Comparison of ENCODE assay signal across 17 mouse cellular contexts in genomic region chr17:5503981-5504760, GRCm38 (mm10).
"Had no signal": no experiment of that assay in that cellular context is flagged by ENCODE, and none has a peak within 500 bp of the region (broad histone marks: within the 10 kb centered on the region; RNA-seq: fewer than 3 reads in every experiment).

No protein-coding gene starts in this region.

- H3K27ac ChIP-seq: kidney, postnatal 0 days; limb, embryonic 12.5 days; lung, embryonic 15.5 days; macrophage; midbrain, embryonic 15.5 days; neural tube, embryonic 13.5 days had no signal

- DNase-seq: kidney, adult 8-10 months; kidney, postnatal 36 days; layer of hippocampus, adult 9-11 months; layer of hippocampus, postnatal 36 days; lung, postnatal 14 days; retina, postnatal 1 day; right cerebral cortex, postnatal 25 days; thymus, postnatal 4 days had no signal

- H3K9ac ChIP-seq: limb, embryonic 12.5 days; lung, embryonic 15.5 days; midbrain, embryonic 15.5 days; neural tube, embryonic 13.5 days had no signal

- H3K27me3 ChIP-seq: limb, embryonic 12.5 days; lung, embryonic 15.5 days; midbrain, embryonic 15.5 days; neural tube, embryonic 13.5 days had no signal

- ATAC-seq: intestine, postnatal 0 days; midbrain, embryonic 15.5 days had no signal

- H3K9me3 ChIP-seq: limb, embryonic 12.5 days; lung, embryonic 15.5 days; megakaryocyte, embryonic 14.5 days; midbrain, embryonic 15.5 days; neural tube, embryonic 13.5 days had no signal

- H3K4me3 ChIP-seq: limb, embryonic 12.5 days; lung, embryonic 15.5 days; megakaryocyte, embryonic 14.5 days; midbrain, embryonic 15.5 days; neural tube, embryonic 13.5 days had no signal

- H3K36me3 ChIP-seq: limb, embryonic 12.5 days; lung, embryonic 15.5 days; midbrain, embryonic 15.5 days; neural tube, embryonic 13.5 days had no signal

- H3K4me2 ChIP-seq: limb, embryonic 12.5 days; lung, embryonic 15.5 days; midbrain, embryonic 11.5 days; midbrain, embryonic 15.5 days; neural tube, embryonic 13.5 days had no signal

- H3K4me1 ChIP-seq: lung, embryonic 15.5 days had no signal
